Mouse (Mus musculus): Measurements from ENCODE around the gene Slc34a3.

Slc34a3 gene

DNA sequence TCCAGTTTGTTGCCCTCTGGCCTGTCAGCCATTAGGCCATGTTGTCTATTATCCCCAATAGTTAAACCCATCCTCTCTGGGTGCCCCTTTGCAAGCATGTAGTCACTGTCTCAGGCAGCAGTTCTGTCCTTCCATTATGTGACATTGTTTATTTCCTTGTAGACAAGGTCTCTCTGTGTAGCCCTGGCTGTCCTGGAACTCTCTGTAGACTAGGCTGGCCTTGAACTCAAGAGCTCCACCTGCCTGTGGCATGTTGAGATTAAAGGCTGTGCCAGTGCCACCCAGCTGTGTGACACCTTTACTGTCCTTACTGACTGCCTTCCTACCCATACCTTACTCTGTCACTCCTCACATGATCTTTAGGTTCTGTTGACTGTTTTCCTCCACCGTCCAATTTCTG is 18.2 kb upstream of the Slc34a3 start:
- DNase-seq (ENCODE audit: low read depth) = no peak

DNA sequence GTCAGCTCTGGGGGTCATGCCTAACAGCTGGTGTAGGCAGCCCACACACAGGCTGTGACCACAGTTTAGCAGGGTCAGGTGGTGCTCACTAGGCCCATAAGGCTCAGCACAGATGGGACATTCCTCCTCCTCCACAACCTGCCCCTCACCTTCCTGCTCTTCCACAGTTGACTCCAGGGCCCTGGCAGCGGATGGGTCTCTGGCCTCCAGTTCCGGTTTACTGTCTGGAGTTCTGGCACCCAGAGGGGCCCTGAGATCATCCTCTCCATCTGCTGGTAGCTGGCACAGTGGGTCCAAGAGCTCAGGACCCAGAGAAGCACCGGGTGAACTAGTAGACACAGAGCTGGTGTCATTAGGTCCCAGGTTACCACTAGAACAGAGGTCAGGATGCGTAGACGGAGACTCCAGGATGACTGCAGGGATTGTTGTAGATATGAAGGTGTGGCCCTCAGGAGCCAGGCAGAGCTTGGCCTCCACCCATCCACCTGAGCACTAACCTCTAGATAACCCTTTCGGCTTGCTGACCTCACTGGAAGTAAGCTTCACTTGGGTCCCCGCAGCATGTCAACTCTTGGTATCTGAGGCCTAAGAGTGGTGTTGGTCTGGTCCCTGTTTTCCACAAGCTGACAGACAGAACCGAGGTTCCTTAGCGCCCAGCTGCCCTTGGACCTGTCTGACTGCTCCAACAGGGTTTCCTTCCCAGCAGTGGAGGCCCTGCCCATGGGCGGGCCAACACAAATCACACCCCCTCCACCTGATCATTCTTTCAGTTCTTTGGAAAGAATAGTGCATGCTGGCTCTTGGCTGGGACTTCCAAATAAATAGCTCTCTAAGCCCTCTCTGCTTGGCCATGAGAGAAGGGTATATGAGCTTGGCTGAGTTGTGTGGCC is 12.3 kb upstream of the Slc34a3 start, which contains the start of gene AL732309.1:
AL732309.1 (minus strand) TSS at position 681 of the 890 bp plus-strand sequence.
- no peak for DNase-seq (ENCODE audit: low read depth)

GRCm38 (mm10) chr2:25244144-25244543 is 10.0 kb upstream of the Slc34a3 start:
- no peak for DNase-seq (ENCODE audit: low read depth)

DNA sequence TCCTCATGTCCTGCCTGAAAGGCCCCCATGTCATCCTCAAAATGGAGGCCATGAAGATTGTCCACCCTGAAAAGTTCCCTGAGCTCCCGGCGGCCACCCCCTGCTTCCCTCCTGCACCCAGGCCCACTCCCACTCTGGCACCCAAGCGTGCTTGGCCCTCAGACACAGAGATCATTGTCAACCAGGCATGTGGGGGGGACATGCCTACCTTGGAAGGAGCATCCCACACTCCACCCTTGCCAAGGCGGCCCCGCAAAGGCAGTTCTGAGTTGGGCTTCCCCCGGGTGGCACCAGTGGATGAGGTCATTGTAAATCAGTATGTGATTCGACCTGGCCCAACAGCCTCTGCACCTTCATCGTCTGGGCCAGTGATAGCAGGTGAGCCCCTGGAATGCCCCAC is 9.2 kb upstream of the Slc34a3 start:
- no peak for DNase-seq (ENCODE audit: low read depth)

GRCm38 (mm10) chr2:25242101-25242506 is 7.9 kb upstream of the Slc34a3 start, which contains the start of the genes Rnf208 and Cysrt1:
Gene Rnf208 (plus strand): TSS chr2:25242255.
Gene Cysrt1 (minus strand): TSS chr2:25242452.
- DNase-seq (ENCODE audit: low read depth) = no peak

DNA sequence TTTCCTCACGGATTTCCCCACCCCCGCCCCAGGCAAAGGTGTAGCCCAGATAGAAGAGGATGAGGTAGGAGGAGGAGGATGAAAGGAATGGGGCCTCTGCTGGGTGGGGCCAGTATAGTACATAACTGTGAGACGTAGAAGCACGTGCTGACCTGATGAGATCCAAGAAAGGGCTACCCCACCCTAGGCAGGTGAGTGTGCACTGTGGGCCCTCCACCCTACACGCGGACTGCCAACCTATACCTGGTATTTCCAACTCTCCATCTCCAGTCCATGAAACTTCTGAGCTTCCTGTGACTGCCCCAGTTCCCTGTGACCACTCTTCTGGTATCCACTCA is 7.2 kb upstream of the Slc34a3 start:
- DNase-seq (ENCODE audit: low read depth) = no peak

DNA sequence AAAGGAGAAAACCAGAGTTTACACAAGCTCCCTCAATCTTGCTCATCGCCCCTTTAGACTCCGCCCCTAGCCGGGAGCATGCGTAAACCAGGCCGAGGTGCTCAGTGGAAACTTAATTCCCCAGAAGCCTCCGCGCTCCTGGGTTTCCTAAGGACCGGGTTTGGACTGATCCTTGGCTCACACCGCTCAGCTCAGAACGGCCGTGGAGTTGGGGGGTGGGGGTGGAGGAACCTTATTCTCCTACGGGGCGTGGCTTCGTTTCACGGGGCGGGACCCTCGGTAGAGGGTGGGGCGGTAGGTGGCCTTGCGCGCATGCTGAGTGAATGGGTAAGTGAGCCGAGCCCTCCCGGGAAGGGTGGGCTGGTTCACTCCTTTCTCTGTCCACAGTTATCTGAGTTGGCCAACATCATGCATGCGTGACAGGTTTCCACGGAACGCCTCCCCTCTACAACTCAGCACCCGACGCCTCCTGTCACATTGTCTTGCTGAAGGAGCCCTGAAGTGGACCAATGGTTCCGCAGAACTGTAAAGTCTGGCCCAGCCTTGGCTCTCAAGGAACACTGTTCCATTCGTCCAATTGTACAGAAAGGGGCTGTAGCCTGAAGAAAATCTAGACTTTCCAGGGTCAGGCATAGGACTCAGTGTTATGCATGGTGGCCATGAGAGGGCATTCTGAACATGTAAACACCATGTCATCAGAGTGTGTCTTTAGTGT is 6.7 kb upstream of the Slc34a3 start:
- DNase-seq (ENCODE audit: low read depth) = no peak

DNA sequence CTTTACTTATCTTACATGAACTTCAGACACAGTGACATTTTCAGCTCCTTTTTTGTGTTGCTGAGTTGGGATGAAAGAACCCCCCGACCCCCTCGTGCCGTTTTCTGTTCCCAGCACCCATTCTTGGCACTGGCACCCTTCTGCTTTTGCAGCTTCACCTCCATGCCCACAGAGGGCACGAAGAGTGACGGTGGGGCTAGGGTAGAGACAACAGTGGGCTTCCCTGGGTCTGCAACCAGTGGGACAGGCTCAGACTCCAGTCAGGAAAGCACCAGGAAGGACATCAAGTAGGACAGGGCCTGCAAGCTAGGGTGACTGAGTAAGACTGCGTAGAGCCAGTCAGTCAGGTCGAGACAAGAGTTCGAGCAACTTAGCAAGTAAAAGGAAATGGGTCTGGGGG is 6.1 kb upstream of the Slc34a3 start:
- DNase-seq (ENCODE audit: low read depth) = no peak

DNA sequence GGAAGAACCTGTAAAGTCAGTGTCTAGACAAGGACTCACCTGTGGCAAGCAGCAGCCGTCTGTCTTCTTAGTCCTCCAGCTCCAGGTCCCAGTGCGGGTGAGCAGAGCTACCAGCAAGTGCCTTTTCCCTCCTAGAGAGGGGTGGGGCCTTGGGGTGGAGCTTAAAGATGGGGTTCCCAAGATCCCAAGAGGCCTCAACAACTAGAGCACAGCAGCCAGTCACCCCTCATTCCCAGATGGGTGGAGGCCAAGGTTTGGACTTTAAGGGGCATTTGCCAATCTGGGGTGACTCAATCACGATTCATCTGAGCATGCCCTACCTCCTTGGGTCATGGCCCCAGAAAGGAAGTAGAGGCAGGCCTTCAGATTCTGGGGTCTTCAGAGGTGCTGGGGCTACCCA is 5.6 kb upstream of the Slc34a3 start:
- DNase-seq (ENCODE audit: low read depth) = no peak

DNA sequence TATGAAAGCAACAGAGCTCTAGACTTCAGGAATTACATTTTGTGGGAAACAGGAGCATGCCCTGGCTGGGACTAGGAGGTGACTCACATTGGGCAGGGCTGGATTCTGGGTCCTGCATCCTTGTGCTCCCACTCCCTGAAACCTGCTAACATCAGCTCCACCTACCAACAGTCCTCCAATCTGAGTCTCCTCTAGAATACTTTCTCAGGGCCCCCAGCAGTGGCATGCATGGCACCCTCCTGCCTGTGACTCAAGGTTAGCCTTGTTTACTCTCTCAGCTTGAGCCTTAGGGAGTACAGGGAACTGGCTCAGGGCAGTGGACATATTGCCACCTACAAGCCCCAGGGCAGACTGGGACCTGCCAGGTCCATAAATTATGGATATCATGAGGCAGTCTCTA is 3.9 kb upstream of the Slc34a3 start:
- DNase-seq (ENCODE audit: low read depth) = no peak

- DNase-seq (ENCODE audit: low read depth) = no peak
Observed at GRCm38 (mm10) chr2:25237522-25237921, 3.4 kb upstream of the Slc34a3 start.

GRCm38 (mm10) chr2:25236614-25237013 is 2.5 kb upstream of the Slc34a3 start, which contains the start of gene Rnf224:
Gene Rnf224 (minus strand): TSS chr2:25236787.
- no peak for DNase-seq (ENCODE audit: low read depth)

- DNase-seq (ENCODE audit: low read depth) = no peak
Observed at GRCm38 (mm10) chr2:25234551-25235220, 522 bp upstream of the Slc34a3 start.

- DNase-seq (ENCODE audit: low read depth) = no peak
Observed at GRCm38 (mm10) chr2:25233421-25233820, 743 bp downstream of the Slc34a3 start.

DNA sequence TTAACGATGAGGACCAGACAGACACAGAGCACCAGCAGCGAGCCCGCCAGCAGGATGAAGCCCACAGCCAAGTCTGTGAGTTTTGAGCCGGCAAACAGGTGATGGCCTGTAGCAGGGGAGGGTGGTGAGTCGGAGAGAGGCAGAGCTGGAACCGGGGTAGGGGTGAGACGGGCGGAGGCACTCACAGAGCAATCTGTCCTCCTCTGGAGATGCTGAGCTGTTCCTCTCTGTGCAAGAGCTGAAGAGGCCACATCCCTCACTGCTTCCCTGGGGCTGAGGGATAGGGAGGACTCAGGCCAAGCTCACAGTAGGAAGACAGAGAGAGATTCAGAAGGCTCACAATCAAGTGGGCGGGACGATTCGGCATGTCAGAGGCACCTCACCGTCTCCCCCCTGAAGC is 3.1 kb downstream of the Slc34a3 start:
- no peak for DNase-seq (ENCODE audit: low read depth)

- DNase-seq (ENCODE audit: low read depth) = no peak
Observed at GRCm38 (mm10) chr2:25230581-25230980, 3.6 kb downstream of the Slc34a3 start.

GRCm38 (mm10) chr2:25229582-25229981 is 4.6 kb downstream of the Slc34a3 start:
- DNase-seq (ENCODE audit: low read depth) = no peak

DNA sequence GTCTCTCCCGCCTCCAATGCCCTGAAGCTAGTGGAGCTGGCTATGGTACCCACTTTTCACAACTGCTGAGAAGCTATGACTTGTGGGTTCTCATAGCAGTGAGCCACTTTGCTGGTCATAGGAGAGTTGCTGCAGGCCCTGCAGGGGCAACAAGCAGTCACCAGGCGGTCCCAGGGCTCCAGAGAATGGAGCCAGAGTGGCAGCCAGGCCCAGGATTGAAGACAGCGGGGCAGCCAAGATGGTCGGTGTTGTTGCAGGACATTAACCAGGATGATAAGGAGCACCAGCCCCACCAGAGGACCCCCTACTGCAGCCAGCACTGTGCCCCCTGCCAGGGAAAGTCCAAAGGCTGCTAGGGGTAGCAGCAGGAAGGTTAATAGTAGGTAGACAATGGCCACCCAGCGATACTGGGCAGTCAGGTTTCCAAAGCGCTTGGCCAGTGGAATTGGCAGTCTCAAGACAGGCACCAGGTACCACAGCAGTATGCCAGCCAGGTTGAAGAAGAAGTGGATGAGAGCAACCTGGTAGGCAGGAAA is 5.1 kb downstream of the Slc34a3 start:
- DNase-seq (ENCODE audit: low read depth) = no peak

GRCm38 (mm10) chr2:25228431-25228889 is 5.7 kb downstream of the Slc34a3 start:
- peak; percentile 94 for DNase-seq (ENCODE audit: low read depth)

GRCm38 (mm10) chr2:25227406-25227805 is 6.8 kb downstream of the Slc34a3 start:
- DNase-seq (ENCODE audit: low read depth) = no peak

DNA sequence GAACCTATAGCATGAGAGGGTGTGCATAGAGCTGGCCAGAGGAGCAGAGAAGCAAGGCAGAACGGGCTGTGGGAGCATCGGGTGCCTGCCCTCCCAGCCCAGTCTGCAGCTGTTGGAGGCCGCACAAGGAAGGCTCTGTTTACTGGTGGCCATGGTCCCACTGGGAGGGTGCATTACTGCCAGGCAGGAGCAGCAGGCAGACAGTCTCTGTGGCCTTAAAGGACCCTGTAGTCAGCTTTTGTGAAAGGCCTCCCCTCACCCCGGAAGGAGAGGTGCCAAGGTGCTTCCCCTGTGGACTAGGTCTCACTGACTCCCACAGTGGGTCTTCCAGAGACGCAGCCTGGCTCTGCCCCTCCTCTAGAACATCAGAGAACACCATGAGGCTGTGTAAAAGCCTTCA is 7.3 kb downstream of the Slc34a3 start:
- no peak for DNase-seq (ENCODE audit: low read depth)

GRCm38 (mm10) chr2:25225811-25226379 is 8.3 kb downstream of the Slc34a3 start:
- peak; percentile 9 for DNase-seq (ENCODE audit: low read depth)
